Mouse (Mus musculus): ENCODE data around the gene Cdc34. TPM values are rescaled to one million over a fixed set of nuclear protein-coding genes. Genes with fewer than 3 reads are reported as not detected.

The Cdc34 gene
- polyA plus RNA-seq, 1 experiment from 2014 or later, result 91.6 TPM

DNA sequence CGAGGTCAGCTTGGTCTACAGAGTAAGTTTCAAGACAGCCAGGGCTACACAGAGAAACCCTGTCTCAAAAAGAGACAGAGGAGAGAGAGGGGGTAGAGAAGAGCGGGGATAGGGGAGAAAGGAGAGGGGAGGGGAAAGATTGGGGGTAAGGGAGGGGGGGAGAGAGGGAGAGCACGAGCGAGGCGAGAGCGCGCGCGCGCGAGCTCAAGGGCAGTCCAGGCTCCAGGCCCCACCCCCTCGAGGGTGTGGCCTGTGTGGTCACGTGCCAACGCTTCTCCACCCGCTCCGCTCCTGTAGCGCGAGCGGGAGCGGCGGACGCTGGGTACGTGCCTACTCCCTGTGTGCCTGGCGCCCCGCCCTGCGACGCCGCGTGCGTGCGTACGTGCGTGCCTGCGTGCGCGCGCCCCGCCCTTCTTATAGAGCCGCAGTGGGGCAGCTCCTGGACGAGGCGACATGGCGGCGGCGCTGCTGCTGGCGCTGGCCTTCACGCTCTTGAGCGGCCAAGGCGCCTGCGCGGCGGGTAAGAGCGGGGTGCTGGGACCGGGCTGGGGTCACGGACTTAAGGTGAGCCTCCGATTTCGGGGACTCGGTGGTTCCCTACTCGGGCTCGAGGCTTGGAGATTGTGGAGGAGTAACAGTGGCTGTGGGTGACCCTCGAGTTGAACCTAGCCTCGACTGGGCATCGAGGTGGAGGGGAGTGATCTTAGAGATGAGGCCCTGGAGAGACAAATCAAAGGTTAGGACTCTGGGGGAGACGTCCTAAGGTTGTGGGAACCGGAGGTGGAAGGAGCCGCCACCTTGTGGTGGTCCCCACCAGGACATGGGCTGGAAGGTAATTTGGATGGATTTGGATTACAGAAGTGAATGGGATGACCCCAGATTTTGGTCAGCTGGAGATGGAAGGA lies 22.3 kb downstream of the Cdc34 start, which contains the start of gene Bsg:
Gene Bsg (plus strand): TSS at position 427 of the 905 bp plus-strand sequence.
- under 1% methylated on average over 60 of the region's 65 CpGs for WGBS
- peak; percentile 96 for ATAC-seq (replicated peaks)

DNA sequence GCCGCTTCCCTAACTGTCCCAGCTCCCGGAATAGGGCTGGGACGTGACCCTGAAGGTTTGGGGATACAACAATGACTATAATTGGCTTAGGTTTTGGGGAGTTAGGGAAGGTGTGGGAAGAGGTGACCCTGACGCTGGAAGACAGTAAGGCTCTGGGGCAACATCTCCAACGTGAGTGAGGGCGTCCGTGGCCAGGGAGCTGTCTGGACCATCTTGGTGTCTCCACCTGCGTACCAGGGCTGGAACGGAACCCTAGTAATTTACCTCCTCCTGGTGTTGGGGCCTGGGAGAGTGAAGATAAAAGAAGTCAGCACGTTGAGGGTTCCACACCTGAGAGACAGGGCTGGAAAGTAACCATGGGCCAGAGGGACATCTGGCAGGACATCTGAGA lies 23.0 kb downstream of the Cdc34 start:
- H3K4me1 ChIP-seq, result peaks cover 30% of the 10 kb centered on the region
- peak overlapping the region; percentile 65 for H3K4me3 ChIP-seq
- H3K36me3 ChIP-seq (replicated peaks), result peaks cover under 1% of the 10 kb centered on the region; the same call in 1 of the 2 replicates
- peak overlapping the region; percentile 85 for H3K4me2 ChIP-seq
- peak overlapping the region; percentile 85 for H3K27ac ChIP-seq
- no peaks in the 10 kb centered on the region for H3K27me3 ChIP-seq (replicated peaks)
- peak overlapping the region; percentile 76 for H3K9ac ChIP-seq
- ATAC-seq (replicated peaks), result no peak
- no peaks in the 10 kb centered on the region for H3K9me3 ChIP-seq
- 6% methylated on average over 10 of the region's 10 CpGs for WGBS

More for the DNA sequence above, 22.3 kb downstream of the Cdc34 start, which contains the start of gene Bsg:
- peak within 1 kb of the TSS; percentile 85 for H3K4me2 ChIP-seq
- H3K4me3 ChIP-seq, result peak within 1 kb of the TSS; percentile 65
- H3K36me3 ChIP-seq (replicated peaks), result no peaks in the 10 kb centered on the region
- no peaks in the 10 kb centered on the region for H3K9me3 ChIP-seq
- no peaks in the 10 kb centered on the region for H3K27me3 ChIP-seq (replicated peaks)
- H3K4me1 ChIP-seq, result peaks cover 30% of the 10 kb centered on the region
- peak within 1 kb of the TSS; percentile 76 for H3K9ac ChIP-seq
- peak within 1 kb of the TSS; percentile 85 for H3K27ac ChIP-seq

DNA sequence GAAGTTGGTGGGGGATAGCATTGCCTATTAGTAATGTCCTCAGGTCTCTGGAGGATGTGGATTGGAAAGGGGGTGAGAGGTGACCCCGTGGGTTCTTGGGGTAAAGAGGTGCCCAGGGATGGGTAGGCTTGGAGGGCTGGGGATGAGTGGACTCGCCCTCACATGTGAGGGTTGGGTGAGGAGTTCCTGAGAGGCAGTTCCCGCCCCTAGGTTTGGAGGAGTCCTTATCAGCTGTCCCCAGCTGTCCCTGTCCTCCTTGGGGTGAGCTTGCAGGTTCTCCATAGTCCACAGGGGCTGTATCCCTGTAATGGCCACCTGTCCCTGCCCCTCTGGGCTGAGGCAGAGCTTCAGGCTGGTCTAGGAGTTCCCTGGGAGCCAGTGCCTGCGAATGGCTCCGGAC lies 24.0 kb downstream of the Cdc34 start:
- Histone ChIP-seq H3K4me1 (peaks cover 30% of the 10 kb centered on the region), H3K27me3 (replicated peaks) (no peaks in the 10 kb centered on the region), H3K36me3 (replicated peaks) (peaks cover 10% of the 10 kb centered on the region), H3K27ac (no peak overlapping the region), H3K4me3 (peak overlapping the region; percentile 65), H3K9me3 (no peaks in the 10 kb centered on the region), H3K9ac (peak overlapping the region; percentile 76), H3K4me2 (peak overlapping the region; percentile 85)
- 79% methylated on average over 5 of the region's 5 CpGs for WGBS
- ATAC-seq (replicated peaks), result no peak

DNA sequence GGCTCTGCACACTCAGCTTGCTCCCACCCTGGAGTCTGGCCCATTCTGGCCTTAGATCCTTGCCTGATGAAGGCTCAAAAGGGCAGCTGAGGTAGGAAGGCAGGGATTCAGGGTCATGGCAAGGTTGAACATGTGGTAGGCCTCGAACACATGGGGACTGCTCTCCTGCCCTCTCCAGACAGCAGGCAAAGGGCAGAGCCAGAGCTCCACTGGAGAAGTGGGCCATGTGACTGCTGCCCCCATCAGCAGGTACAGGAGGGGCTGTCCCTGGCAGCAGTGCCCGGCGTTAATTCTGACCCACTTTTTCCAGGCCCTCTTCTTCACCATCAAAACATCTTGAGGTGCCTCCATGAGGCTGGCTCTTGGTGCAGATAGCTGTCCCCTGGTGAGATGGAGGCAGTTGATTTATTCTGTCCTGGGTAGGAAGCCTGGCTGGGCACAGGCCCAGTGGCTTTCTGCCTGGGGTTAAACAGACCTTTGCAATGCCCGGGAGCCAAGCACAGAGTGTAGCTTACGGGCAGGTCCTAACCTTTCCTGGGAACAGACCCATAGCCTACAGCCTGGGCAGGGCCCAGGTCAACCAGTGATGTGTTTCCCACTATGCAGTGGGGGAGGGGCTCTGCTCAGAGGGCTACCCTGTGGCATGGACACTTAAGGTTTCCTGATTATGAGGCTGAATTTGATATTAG lies 24.6 kb downstream of the Cdc34 start:
- peaks cover 16% of the 10 kb centered on the region for H3K36me3 ChIP-seq (replicated peaks)
- no peaks in the 10 kb centered on the region for H3K9me3 ChIP-seq
- peak overlapping the region; percentile 85 for H3K4me2 ChIP-seq
- WGBS, result 88% methylated on average over 5 of the region's 5 CpGs
- peaks cover 30% of the 10 kb centered on the region for H3K4me1 ChIP-seq
- ATAC-seq (replicated peaks), result no peak
- no peak overlapping the region for H3K27ac ChIP-seq
- peak overlapping the region; percentile 65; the same call in 1 of the 2 replicates for H3K4me3 ChIP-seq
- H3K27me3 ChIP-seq (replicated peaks), result no peaks in the 10 kb centered on the region
- H3K9ac ChIP-seq, result peak overlapping the region; percentile 76

DNA sequence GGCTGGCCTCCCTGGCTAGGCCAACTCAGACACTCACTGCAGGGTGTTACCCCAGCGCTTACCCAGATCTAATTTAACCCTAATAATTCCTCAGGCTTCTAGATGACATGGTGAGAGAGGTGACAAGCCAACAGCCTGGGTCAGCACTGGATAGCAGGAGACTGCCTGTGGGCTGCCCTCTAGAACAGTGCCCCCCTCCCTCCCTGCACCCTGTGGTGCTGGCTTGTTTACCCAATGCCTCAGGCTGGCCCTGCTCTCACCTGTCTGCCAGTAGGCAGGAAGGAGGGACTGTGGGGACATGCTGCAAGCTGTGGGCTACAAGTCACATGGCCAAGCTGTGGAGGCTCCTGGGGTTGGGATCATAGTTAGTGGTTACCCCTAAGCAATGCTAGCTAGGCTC lies 25.2 kb downstream of the Cdc34 start:
- Histone ChIP-seq H3K4me3 (no peak overlapping the region), H3K4me1 (peaks cover 30% of the 10 kb centered on the region), H3K9me3 (no peaks in the 10 kb centered on the region), H3K4me2 (peak overlapping the region; percentile 85), H3K9ac (no peak overlapping the region), H3K27ac (no peak overlapping the region), H3K36me3 (replicated peaks) (peaks cover 22% of the 10 kb centered on the region), H3K27me3 (replicated peaks) (no peaks in the 10 kb centered on the region)
- ATAC-seq (replicated peaks), result no peak
- WGBS, result 79% methylated on average over 1 of the region's 1 CpGs

DNA sequence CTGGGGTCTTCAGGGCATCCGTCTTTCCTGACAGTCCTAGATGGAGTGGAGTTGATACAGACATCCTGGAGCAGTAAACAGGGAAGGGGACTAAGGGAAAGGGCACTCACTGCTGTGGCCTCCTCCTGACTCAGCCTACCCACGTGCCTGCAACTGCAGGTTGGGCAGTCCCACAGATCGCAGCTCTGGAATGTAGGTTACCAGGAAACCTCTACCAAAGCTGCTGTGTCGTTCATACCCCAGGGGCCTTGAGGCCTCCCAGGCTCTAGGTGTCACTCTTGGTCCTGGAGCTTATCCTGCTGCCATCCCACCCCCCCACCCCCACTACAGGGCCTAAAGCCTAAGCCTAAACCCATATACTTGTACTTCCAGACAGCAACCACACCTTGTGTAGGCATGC lies 25.8 kb downstream of the Cdc34 start:
- WGBS, result 79% methylated on average over 4 of the region's 4 CpGs
- ATAC-seq (replicated peaks), result no peak

DNA sequence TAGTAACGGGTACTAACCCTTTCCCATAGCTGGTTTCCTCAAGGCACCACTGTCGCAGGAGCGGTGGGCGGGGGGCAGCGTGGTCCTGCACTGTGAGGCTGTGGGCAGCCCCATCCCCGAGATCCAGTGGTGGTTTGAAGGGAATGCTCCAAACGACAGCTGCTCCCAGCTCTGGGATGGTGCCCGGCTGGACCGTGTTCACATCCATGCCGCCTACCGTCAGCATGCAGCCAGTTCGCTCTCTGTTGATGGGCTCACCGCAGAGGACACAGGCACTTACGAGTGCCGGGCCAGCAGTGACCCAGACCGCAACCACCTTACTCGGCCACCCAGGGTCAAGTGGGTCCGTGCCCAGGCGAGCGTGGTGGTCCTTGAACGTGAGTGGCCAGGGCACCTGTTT lies 26.7 kb downstream of the Cdc34 start:
- H3K9ac ChIP-seq, result no peak overlapping the region

More for the DNA sequence above, 25.8 kb downstream of the Cdc34 start:
- H3K27me3 ChIP-seq (replicated peaks), result no peaks in the 10 kb centered on the region
- H3K4me1 ChIP-seq, result peaks cover 30% of the 10 kb centered on the region
- no peaks in the 10 kb centered on the region for H3K9me3 ChIP-seq
- no peak overlapping the region for H3K4me3 ChIP-seq
- peaks cover 22% of the 10 kb centered on the region for H3K36me3 ChIP-seq (replicated peaks)
- no peak overlapping the region for H3K27ac ChIP-seq
- no peak overlapping the region for H3K9ac ChIP-seq
- H3K4me2 ChIP-seq, result 0 out of 2 replicates have a peak overlapping the region, but pooled peaks have one; percentile 14

DNA sequence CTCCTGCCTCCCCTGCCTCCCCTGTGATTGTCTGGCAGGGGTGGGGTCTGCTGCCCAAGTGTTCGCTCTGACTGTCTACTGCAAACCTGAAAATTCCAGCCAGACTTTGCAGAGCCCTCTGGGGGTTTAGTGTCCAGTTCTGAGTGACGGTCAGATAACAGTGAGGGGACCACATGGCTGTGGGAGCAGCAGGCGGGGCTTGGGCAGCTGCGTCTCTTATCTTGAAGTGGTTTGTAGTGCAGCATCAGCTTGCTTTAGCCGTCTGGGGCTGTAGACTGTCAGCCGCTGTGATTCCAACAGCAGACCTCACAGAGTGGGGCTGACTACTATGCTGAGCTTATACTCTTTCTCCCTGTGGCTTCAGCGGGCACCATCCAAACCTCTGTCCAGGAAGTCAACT lies 27.3 kb downstream of the Cdc34 start:
- no peak overlapping the region for H3K9ac ChIP-seq
- no peak overlapping the region for H3K4me3 ChIP-seq
- no peaks in the 10 kb centered on the region for H3K9me3 ChIP-seq
- WGBS, result 83% methylated on average over 7 of the region's 7 CpGs
- no peaks in the 10 kb centered on the region for H3K27me3 ChIP-seq (replicated peaks)
- ATAC-seq (replicated peaks), result no peak
- H3K36me3 ChIP-seq (replicated peaks), result peaks cover 22% of the 10 kb centered on the region
- H3K4me2 ChIP-seq, result no peak overlapping the region
- no peak overlapping the region for H3K27ac ChIP-seq
- peaks cover 30% of the 10 kb centered on the region for H3K4me1 ChIP-seq

More for the DNA sequence above, 26.7 kb downstream of the Cdc34 start:
- Histone ChIP-seq H3K4me2 (no peak overlapping the region), H3K4me3 (no peak overlapping the region), H3K36me3 (replicated peaks) (peaks cover 22% of the 10 kb centered on the region), H3K9me3 (no peaks in the 10 kb centered on the region), H3K27ac (no peak overlapping the region), H3K27me3 (replicated peaks) (no peaks in the 10 kb centered on the region), H3K4me1 (peaks cover 30% of the 10 kb centered on the region)
- no peak for ATAC-seq (replicated peaks)
- WGBS, result 91% methylated on average over 21 of the region's 21 CpGs

DNA sequence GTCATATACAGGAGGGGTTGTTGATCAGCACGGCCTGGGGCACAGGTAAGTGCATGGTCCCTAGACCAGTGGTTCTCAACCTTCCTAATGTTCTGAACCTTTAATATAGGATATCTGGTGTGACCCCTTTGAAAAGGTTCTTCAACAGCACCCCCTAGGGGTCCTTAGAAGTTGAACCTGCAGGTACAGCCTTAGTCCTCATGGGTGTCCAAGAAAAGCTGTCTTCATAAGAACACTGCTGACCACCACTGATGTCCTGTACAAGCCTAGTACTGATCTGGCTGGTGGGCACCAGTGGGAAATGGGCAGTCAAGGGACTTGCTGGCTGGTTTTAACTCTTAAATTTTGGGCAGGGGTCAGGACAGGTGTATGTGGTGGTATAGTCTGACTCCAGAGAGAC lies 30.0 kb downstream of the Cdc34 start:
- Histone ChIP-seq H3K9me3 (no peaks in the 10 kb centered on the region), H3K27me3 (replicated peaks) (peaks cover 16% of the 10 kb centered on the region), H3K4me3 (no peak overlapping the region), H3K27ac (no peak overlapping the region), H3K4me2 (no peak overlapping the region), H3K4me1 (peaks cover 17% of the 10 kb centered on the region), H3K36me3 (replicated peaks) (peaks cover 22% of the 10 kb centered on the region), H3K9ac (no peak overlapping the region)
- WGBS, result 89% methylated on average over 1 of the region's 1 CpGs
- ATAC-seq (replicated peaks), result 0 out of 2 replicates have a peak, but pooled peaks have one; percentile 10

DNA sequence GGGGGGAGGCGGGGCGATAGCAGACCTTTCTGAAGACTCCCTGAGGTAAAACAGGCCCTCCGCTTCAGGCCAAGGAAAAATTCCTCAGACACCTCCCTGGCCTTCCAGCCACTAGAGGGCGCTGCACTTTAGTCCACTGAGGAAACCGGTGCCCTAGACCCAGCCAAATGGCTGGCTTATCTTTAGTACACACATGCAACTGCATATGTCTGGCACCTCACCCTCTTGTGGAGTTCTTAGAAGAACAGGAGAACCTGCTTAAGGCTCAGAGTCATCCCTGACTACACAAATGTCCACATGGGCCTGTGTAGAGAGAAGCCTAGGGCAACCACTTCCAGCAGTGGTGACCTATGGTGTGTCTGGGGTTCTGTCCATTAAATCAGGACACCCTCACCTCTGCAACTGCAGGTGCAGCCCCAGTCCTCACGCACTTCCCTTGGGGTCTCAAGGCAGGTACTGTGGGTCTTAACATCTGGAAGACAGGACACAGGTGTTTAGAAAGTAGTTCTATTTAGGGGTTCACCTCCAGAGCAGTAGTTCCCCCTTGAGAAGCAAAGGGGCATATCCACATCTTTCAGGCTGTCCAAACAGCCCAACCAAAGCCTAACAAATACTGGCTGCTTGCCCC lies 30.6 kb downstream of the Cdc34 start:
- H3K4me2 ChIP-seq, result no peak overlapping the region
- no peak overlapping the region for H3K9ac ChIP-seq
- H3K4me3 ChIP-seq, result no peak overlapping the region
- H3K36me3 ChIP-seq (replicated peaks), result peaks cover 22% of the 10 kb centered on the region
- H3K27me3 ChIP-seq (replicated peaks), result peaks cover 22% of the 10 kb centered on the region
- no peak overlapping the region for H3K27ac ChIP-seq
- WGBS, result 17% methylated on average over 4 of the region's 6 CpGs
- ATAC-seq (replicated peaks), result no peak
- peaks cover 17% of the 10 kb centered on the region for H3K4me1 ChIP-seq
- H3K9me3 ChIP-seq, result no peaks in the 10 kb centered on the region

DNA sequence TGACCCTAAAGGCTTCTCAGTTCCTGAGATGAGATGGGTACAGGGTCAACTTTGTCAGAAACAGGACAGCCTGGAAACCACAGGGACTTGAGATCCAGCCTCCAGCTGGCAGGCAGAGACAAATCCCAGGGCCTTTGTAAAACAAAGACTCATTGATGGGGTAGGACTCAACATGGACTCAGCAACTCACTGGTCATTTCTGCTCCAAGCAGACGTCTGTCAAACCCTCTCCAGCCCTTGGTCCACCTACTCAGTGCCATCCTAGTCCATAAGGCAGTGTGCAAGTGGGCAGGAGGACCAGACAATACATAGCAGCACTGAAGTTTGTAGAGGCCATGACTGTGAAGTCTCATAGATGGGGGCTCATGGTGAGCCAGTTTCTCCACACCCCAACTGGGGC lies 31.2 kb downstream of the Cdc34 start:
- ATAC-seq (replicated peaks), result no peak
- Histone ChIP-seq H3K27me3 (replicated peaks) (peaks cover 27% of the 10 kb centered on the region), H3K27ac (no peak overlapping the region), H3K4me3 (no peak overlapping the region), H3K4me1 (peaks cover 20% of the 10 kb centered on the region), H3K9ac (no peak overlapping the region), H3K9me3 (no peaks in the 10 kb centered on the region), H3K36me3 (replicated peaks) (peaks cover 22% of the 10 kb centered on the region), H3K4me2 (no peak overlapping the region)
- WGBS, result 17% methylated on average over 1 of the region's 1 CpGs

DNA sequence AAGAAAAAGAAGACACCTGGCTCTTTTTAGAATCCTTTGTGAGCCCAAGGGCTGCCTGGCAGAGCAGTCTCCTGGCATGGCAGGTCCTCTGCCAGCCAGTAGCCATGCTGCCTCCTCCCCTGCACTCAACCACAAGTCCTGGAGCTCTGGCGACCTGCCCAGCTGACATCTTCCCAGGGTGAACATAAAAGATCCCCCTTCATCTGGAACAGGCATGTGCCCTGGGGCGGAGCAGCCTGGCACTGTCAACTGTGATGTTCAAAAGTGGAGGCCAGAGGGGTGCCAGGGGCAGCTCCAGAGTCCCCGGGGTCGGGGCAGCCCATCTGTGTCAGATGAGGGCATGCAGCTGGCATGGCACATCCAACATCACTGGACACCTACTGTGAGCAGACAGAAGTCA lies 33.0 kb downstream of the Cdc34 start:
- no peak overlapping the region for H3K4me2 ChIP-seq
- no peak overlapping the region for H3K4me3 ChIP-seq
- H3K27ac ChIP-seq, result no peak overlapping the region
- peaks cover 22% of the 10 kb centered on the region for H3K36me3 ChIP-seq (replicated peaks)
- H3K27me3 ChIP-seq (replicated peaks), result peaks cover 41% of the 10 kb centered on the region
- H3K4me1 ChIP-seq, result peaks cover 24% of the 10 kb centered on the region
- ATAC-seq (replicated peaks), result no peak
- no peak overlapping the region for H3K9ac ChIP-seq
- H3K9me3 ChIP-seq, result no peaks in the 10 kb centered on the region
- 58% methylated on average over 4 of the region's 4 CpGs for WGBS
